In the genomic region with DNA sequence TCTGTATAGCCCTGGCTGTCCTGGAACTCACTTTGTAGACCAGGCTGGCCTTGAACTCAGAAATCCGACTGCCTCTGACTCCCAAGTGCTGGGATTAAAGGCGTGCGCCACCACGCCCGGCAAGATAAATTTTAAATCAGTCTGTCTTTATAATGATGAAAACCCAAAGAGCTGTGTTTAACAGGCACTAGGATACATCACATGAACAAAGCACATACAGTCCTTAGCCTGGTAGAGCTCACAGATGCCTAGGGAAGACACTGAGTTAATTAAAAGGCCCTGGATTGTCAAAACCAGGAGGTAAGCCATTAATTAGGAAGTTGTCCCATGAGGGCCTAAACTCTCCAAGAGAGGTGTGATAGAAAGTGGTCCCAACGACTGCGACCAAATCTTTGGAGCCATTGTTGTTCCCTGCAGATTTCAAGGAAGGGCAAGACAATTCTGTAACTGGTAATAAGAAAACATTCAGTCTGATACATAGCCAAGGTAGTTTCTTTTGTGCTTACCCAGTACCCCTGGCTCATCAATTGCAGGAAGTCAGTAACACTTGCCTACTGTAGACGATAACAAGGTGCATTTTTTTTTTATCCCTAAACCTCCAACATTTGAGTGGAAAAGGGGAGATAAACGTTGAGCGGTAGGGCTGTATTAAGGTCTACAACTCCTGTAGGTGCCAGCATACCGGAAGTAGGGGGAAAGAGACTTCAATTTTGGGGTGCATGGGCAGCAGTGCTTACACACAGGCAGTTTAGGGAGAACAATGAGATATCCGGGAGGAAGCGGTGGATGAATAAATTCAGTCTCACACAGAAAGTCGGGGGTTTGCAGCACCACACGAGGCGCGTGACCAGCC, we compare ENCODE assay signal across 8 mouse cellular contexts. TPM values are rescaled to one million over a fixed set of nuclear protein-coding genes. Genes with fewer than 3 reads are reported as not detected.
DNase-seq lines count a peak whose midpoint lies in the region; ATAC-seq and TF ChIP-seq lines count a peak whose summit lies in the region.

No protein-coding gene starts in this region.

- H3K4me3 ChIP-seq in lung, embryonic 15.5 days = peak overlapping the region; percentile 95
- H3K4me3 ChIP-seq in cortical plate, adult 2 months (ENCODE audit: insufficient read depth, low read length) = peak overlapping the region; percentile 78
- peak overlapping the region; percentile 79 for H3K4me3 ChIP-seq in hindbrain, embryonic 14.5 days (replicated peaks; ENCODE audit: low read length)
- H3K4me3 ChIP-seq in midbrain, embryonic 14.5 days (replicated peaks; ENCODE audit: low read depth, low read length) = peak overlapping the region; percentile 86

- peak overlapping the region; percentile 63 for H3K4me2 ChIP-seq in lung, embryonic 15.5 days
- peak overlapping the region; percentile 65 for H3K4me2 ChIP-seq in hindbrain, embryonic 14.5 days (replicated peaks)
- H3K4me2 ChIP-seq in midbrain, embryonic 14.5 days (ENCODE audit: low read length) = peak overlapping the region; percentile 54

- no peaks in the 10 kb centered on the region for H3K36me3 ChIP-seq in lung, embryonic 15.5 days
- H3K36me3 ChIP-seq in hindbrain, embryonic 14.5 days (replicated peaks; ENCODE audit: control insufficient read depth, insufficient read depth) = no peaks in the 10 kb centered on the region
- H3K36me3 ChIP-seq in midbrain, embryonic 14.5 days (ENCODE audit: control insufficient read depth, insufficient read depth, low read length) = no peaks in the 10 kb centered on the region

- ATAC-seq in lung, embryonic 15.5 days (ENCODE audit: borderline replicate concordance, extremely low read depth, low FRiP score, low TSS enrichment) = no peak
- ATAC-seq in hindbrain, embryonic 14.5 days (ENCODE audit: low FRiP score) = no peak; the same call in 1 of the 2 replicates
- no peak for ATAC-seq in midbrain, embryonic 14.5 days (ENCODE audit: low FRiP score, low TSS enrichment)

- no peak for DNase-seq in lung, postnatal 4 days
- DNase-seq in hindbrain, embryonic 14.5 days (ENCODE audit: low spot score) = peak; percentile 24
- DNase-seq in midbrain, embryonic 14.5 days = peak; percentile 44
- DNase-seq in right cerebral cortex, postnatal 10 days (ENCODE audit: low spot score in 2 of 2) = no peak
- no peak for DNase-seq in spleen, postnatal 36 days (ENCODE audit: low spot score in 2 of 2)
- no peak for DNase-seq in yolk sac, embryonic 10.5 days (ENCODE audit: low spot score)

- peaks cover 21% of the 10 kb centered on the region for H3K4me1 ChIP-seq in lung, embryonic 15.5 days
- peaks cover 5% of the 10 kb centered on the region; the same call in 1 of the 2 replicates for H3K4me1 ChIP-seq in cortical plate, adult 2 months (ENCODE audit: control insufficient read depth, insufficient read depth, low read length)
- peaks cover 22% of the 10 kb centered on the region for H3K4me1 ChIP-seq in hindbrain, embryonic 14.5 days (replicated peaks; ENCODE audit: control insufficient read depth, insufficient read depth, low read length)
- H3K4me1 ChIP-seq in midbrain, embryonic 14.5 days (ENCODE audit: control insufficient read depth, insufficient read depth, low read length) = peaks cover 26% of the 10 kb centered on the region

- peak overlapping the region; percentile 63 for H3K27ac ChIP-seq in lung, embryonic 15.5 days
- peak overlapping the region; percentile 95 for H3K27ac ChIP-seq in cortical plate, adult 2 months (ENCODE audit: insufficient read depth, low read length)
- H3K27ac ChIP-seq in hindbrain, embryonic 14.5 days = peak overlapping the region; percentile 96
- H3K27ac ChIP-seq in midbrain, embryonic 14.5 days (replicated peaks; ENCODE audit: low read depth, low read length) = peak overlapping the region; percentile 98

- no peaks in the 10 kb centered on the region for H3K9me3 ChIP-seq in lung, embryonic 15.5 days
- no peaks in the 10 kb centered on the region for H3K9me3 ChIP-seq in hindbrain, embryonic 14.5 days (ENCODE audit: control insufficient read depth, low read length)
- no peaks in the 10 kb centered on the region for H3K9me3 ChIP-seq in midbrain, embryonic 14.5 days (ENCODE audit: control insufficient read depth, low read length)

- H3K27me3 ChIP-seq in lung, embryonic 15.5 days = no peaks in the 10 kb centered on the region
- H3K27me3 ChIP-seq in hindbrain, embryonic 14.5 days (ENCODE audit: control insufficient read depth, insufficient read depth, low read length) = no peaks in the 10 kb centered on the region
- no peaks in the 10 kb centered on the region for H3K27me3 ChIP-seq in midbrain, embryonic 14.5 days (ENCODE audit: control insufficient read depth, insufficient read depth, low read length)

- no peak for TF ChIP-seq POLR2A in cortical plate, adult 2 months (IDR thresholded peaks at IDR 0.05; ENCODE audit: extremely low read depth, insufficient read depth, low read length)

- H3K9ac ChIP-seq in lung, embryonic 15.5 days = peak overlapping the region; percentile 65
- H3K9ac ChIP-seq in hindbrain, embryonic 14.5 days = peak overlapping the region; percentile 94
- peak overlapping the region; percentile 98 for H3K9ac ChIP-seq in midbrain, embryonic 14.5 days (replicated peaks; ENCODE audit: low read length)

- TF ChIP-seq CTCF in cortical plate, adult 2 months (IDR thresholded peaks at IDR 0.05; ENCODE audit: extremely low read depth, insufficient read depth, low read length) = no peak

- WGBS in lung, embryonic 15.5 days = 39% methylated on average over 17 of the region's 17 CpGs
- 35% methylated on average over 17 of the region's 17 CpGs for WGBS in hindbrain, embryonic 14.5 days
- 36% methylated on average over 17 of the region's 17 CpGs for WGBS in midbrain, embryonic 14.5 days

RNA-seq across cellular contexts. Expression of a gene that starts 0.6 kb away (rescaled TPM):
- polyA plus RNA-seq in lung, embryonic 15.5 days (2015; fragmentation: Nextera tagmentation; extraction: Ambion mirVana) = 42.5 and 44.5 TPM in 2 replicates
- polyA plus RNA-seq in cortical plate, adult 2 months (2012; rRNA removed) = 79.5 and 81.9 TPM in 2 replicates
- 64.9 and 68.6 TPM in 2 replicates for polyA plus RNA-seq in hindbrain, embryonic 14.5 days (2014; fragmentation: Nextera tagmentation; extraction: Ambion mirVana)
- 69.9 and 83.5 TPM in 2 replicates for polyA plus RNA-seq in midbrain, embryonic 14.5 days (2014; fragmentation: Nextera tagmentation; extraction: Ambion mirVana)

Comparison
In these comparisons a context has a peak if more than half of its experiments do, and no peak if none do; other contexts are left out.
1. DNase-seq: peak in hindbrain, embryonic 14.5 days (single experiment) and midbrain, embryonic 14.5 days (single experiment); none in lung, postnatal 4 days (0 of 2), right cerebral cortex, postnatal 10 days (0 of 2), spleen, postnatal 36 days (0 of 2) and yolk sac, embryonic 10.5 days (single experiment).
2. Peak in every context shown above with its lines, with median percentiles within 50 percentile points of each other: H3K27ac ChIP-seq, H3K4me2 ChIP-seq, H3K4me3 ChIP-seq and H3K9ac ChIP-seq.